Mouse (Mus musculus) bone marrow, adult 2 months (tissue): ENCODE measurements around the gene Jsrp1.

Experiments used
- CTCF ChIP-seq: fragments of 200-500 bp; IDR thresholded peaks from 2 replicates; pipeline ENCODE4 v1.5.1; 2011; ENCODE audit warnings: low read length, control low read depth; ENCODE audit not compliant: control insufficient read depth, insufficient read depth
- POLR2A ChIP-seq: fragments of 200-500 bp; IDR thresholded peaks from 2 replicates; pipeline ENCODE4 v1.6.1; 2011; ENCODE audit warnings: low read depth, mild to moderate bottlenecking, control low read depth, low read length, borderline replicate concordance; ENCODE audit not compliant: control insufficient read depth

DNA sequence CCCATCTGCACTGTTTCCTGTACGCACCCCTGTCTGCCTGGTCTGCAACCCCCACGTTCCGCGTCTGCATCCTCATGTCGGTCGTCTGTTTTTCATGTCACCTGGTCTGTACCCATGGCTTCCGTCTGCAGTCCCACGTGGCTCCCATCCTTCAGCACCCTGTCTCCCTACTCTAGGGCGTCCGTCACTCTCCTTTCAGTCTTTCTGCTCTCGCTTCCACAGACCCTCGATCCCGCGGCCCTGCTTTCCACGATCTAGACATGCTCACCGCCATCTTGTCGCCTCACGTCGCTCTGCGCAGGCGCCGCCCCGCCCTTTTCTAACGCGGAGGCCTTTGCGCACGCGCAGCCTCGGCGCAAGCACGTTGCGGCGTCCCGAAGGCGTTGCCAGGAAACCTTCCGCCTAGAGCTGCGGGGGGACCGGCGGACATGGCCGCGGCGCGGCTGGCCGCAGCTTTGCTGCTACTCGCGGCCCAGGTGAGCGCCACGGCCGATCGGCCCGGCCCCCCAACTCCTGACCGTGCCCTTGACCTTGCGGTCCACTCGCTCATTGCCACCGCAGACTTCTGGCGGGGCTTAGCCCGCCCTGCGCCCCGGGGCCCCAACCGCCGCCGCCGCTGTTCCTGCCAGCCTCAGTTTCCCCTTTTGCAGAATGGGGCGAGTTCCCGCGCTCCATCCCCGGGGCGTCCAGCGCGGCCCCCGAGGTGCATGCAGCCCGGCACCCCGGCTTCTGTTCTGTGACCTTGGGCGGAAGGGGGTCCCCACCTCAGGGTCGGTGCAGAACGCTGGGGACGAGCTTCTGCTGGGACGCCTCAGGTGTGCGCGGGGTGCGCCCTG lies 41.8 kb upstream of the Jsrp1 start, which contains the start of the genes Lsm7 and Sppl2b:
- TF ChIP-seq CTCF (no peak), POLR2A (peak; percentile 94)
